Mouse (Mus musculus) testis, adult 2 months (tissue): ENCODE measurements around the gene Mrps15.

ENCODE experiments used
- CTCF ChIP-seq: fragments of 200-500 bp; IDR thresholded peaks from 2 replicates; pipeline ENCODE4 v1.5.1; 2012; ENCODE audit warnings: low read depth, mild to moderate bottlenecking, inconsistent platforms, low read length, moderate library complexity; ENCODE audit not compliant: control insufficient read depth, insufficient read depth, insufficient replicate concordance
- POLR2A ChIP-seq: fragments of 200-500 bp; IDR thresholded peaks from 2 replicates; pipeline ENCODE4 v1.6.1; 2012; ENCODE audit warnings: low read depth, mild to moderate bottlenecking, inconsistent platforms, low read length, moderate library complexity; ENCODE audit not compliant: control insufficient read depth

DNA sequence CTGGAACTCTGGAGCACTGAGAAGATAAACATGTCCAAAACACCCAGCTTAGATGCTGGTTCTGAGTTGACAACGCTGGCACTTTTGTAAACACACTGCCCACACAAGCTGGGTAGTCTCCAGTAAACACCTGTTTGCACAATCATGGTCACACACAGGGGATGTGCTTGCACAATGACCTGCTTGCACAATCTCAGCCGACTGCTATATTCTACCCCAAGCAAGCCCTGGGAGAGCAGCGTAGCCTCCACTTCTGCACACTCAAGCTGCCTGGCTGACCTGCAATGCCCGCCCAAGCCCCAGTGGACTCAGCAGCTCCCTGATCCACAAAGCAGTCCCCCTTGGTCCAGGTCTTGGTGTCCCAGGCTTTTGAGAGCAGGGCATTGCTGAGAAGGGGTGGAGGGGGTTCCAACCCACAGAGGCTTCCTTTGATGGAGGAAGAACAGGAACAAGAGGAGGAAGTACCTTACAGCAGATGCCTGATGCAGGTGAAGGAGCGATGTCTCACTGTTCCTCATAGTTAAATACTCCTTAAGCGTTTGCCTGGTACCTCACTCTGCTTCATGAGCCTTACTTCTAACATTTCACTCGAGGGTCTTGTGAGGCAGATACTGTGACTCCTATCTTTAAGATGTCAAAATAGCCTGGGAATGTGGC is 28.9 kb upstream of the Mrps15 start:
- TF ChIP-seq POLR2A (no peak), CTCF (no peak)
